Mouse (Mus musculus) G1E (cell line): Measurements from ENCODE around the gene H13. TPM values are rescaled to one million over a fixed set of nuclear protein-coding genes. Genes with fewer than 3 reads are reported as not detected.

Experiments
- ATAC-seq: 2 replicates; pipeline ENCODE4 v1.8.0; 2016; ENCODE audit warnings: mild to moderate bottlenecking; ENCODE audit not compliant: insufficient number of reproducible peaks, poor library complexity, low FRiP score, severe bottlenecking; ENCODE audit errors: extremely low read depth
- DNase-seq: peaks from one replicate; pipeline ENCODE4 v3.0.0; 2012; ENCODE audit warnings: low spot score
- H3K27me3 ChIP-seq: 2 replicates; pipeline ENCODE4 v1.6.1; 2012; ENCODE audit warnings: mild to moderate bottlenecking, low read length, inconsistent platforms; ENCODE audit not compliant: insufficient read depth
- H3K36me3 ChIP-seq: replicated peaks from 2 replicates; pipeline ENCODE3; 2012; ENCODE audit warnings: mild to moderate bottlenecking, inconsistent platforms
- H3K4me1 ChIP-seq: 2 replicates; pipeline ENCODE4 v1.6.1; 2012; ENCODE audit warnings: low read depth, low read length, inconsistent platforms, mixed read lengths; ENCODE audit not compliant: insufficient read depth
- H3K4me3 ChIP-seq: 2 replicates; pipeline ENCODE4 v1.5.1; 2012; ENCODE audit warnings: low read depth, mild to moderate bottlenecking, inconsistent platforms, low read length, moderate library complexity, mixed read lengths
- H3K9me3 ChIP-seq: replicated peaks from 2 replicates; pipeline ENCODE4 v1.6.1; 2012; ENCODE audit warnings: inconsistent platforms
- CTCF ChIP-seq: IDR thresholded peaks from 2 replicates; pipeline ENCODE4 v1.5.1; 2012; ENCODE audit warnings: low read depth, low read length, inconsistent platforms, mixed read lengths
- GATA1 ChIP-seq: IDR thresholded peaks from 2 replicates; pipeline ENCODE4 v1.6.1; 2012; ENCODE audit warnings: borderline replicate concordance, low read length, inconsistent platforms, mixed read lengths
- GATA2 ChIP-seq: IDR thresholded peaks from 2 replicates; pipeline ENCODE4 v1.6.1; 2012; ENCODE audit warnings: low read depth, low read length, inconsistent platforms, borderline replicate concordance
- POLR2AphosphoS5 ChIP-seq: IDR thresholded peaks from 2 replicates; pipeline ENCODE4 v1.6.1; 2012; ENCODE audit warnings: low read depth, low read length, inconsistent platforms; ENCODE audit not compliant: insufficient replicate concordance
- TAL1 ChIP-seq: conservative IDR thresholded peaks from 2 replicates; pipeline ENCODE4 v1.6.1; 2012; ENCODE audit warnings: low read depth, low read length, inconsistent platforms, mixed read lengths
- polyA plus RNA-seq: library from polyadenylated mRNA; stranded (reverse); fragments of >175 nt; gene quantifications from 2 replicates; pipeline ENCODE4 v1.2.3, GENCODE M21; 2012
- total RNA-seq, 2 experiments: library from RNA; stranded (forward) in 1 of 2; stranded (reverse) in 1 of 2; fragments of 200-1000 nt in 1 of 2; fragments of >200 nt in 1 of 2; fragmentation: Nextera tagmentation in 1 of 2; gene quantifications; 2 replicates each; pipeline ENCODE4 v1.2.3; 2014 to 2017

H13 gene
- 65.2 and 67.2 TPM in 2 replicates for total RNA-seq (2014; fragmentation: Nextera tagmentation)
- 43.2 and 50.6 TPM in 2 replicates for total RNA-seq (2017)
- polyA plus RNA-seq = 54.2 and 60.8 TPM in 2 replicates

- H3K4me1 ChIP-seq = peaks cover 45% of the 10 kb centered on the region
- ATAC-seq (peak; percentile 63), DNase-seq (peak; percentile 98)
- H3K4me3 ChIP-seq = peak within 1 kb of the TSS; percentile 96
- peaks cover 33% of the 10 kb centered on the region for H3K36me3 ChIP-seq
- H3K27me3 ChIP-seq = peaks cover 19% of the 10 kb centered on the region
- TF ChIP-seq TAL1 (no peak), CTCF (peak; percentile 88)
- H3K9me3 ChIP-seq = no peaks in the 10 kb centered on the region
Measured at GRCm38 (mm10) chr2:152669256-152669638, at the start of gene H13. TSS of gene H13 (plus strand) at chr2:152669461.

DNA sequence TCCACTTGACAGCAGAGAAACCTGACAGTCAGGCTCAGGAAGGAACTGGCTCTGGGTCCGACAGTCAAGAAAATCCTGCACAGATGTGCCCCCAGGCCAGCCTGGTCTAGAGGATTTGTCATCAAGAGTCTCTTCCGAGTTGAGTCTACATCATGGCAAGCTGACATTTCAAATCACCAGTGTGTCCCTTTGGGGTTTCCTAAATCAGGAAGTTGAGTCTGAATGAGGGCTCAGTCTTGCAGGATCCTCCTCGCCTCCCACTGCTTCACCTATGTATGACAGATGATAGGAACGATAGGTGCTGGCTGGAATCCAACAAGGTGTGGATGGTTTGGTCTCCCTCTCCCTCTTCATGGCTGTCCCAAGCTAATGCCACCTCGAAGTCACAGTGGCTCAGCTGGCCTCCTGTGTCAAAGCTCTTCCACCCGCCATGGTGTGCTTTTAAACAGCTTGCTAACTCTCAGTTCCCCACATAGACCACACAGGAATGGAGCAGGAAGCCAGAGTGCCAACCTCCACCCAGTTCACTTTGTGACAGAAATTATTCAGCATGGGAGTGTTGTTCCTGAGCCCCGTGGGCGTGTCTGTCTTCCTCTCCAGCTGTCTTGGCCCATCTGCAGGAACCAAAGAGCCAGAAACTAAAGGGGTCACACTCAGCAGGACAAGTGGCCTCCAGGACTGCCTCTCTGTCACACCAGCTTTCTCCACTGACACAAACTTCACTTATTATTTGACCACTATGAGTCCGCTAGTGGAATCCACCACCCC lies 48.7 kb upstream of the H13 start:
- Histone ChIP-seq H3K36me3 (no peaks in the 10 kb centered on the region), H3K9me3 (no peaks in the 10 kb centered on the region), H3K4me3 (no peak overlapping the region), H3K27me3 (peaks cover 10% of the 10 kb centered on the region), H3K4me1 (no peaks in the 10 kb centered on the region; the same call in 1 of the 2 replicates)
- ATAC-seq = no peak
- TF ChIP-seq TAL1 (no peak), POLR2AphosphoS5 (no peak), GATA1 (no peak), CTCF (no peak), GATA2 (no peak)
- DNase-seq = no peak

- Histone ChIP-seq H3K36me3 (no peaks in the 10 kb centered on the region), H3K4me1 (no peaks in the 10 kb centered on the region), H3K27me3 (peaks cover 13% of the 10 kb centered on the region), H3K9me3 (no peaks in the 10 kb centered on the region), H3K4me3 (no peak overlapping the region)
- no peak for TF ChIP-seq CTCF
- ATAC-seq = no peak
- DNase-seq = no peak
Measured at GRCm38 (mm10) chr2:152622151-152622550, 47.1 kb upstream of the H13 start.

GRCm38 (mm10) chr2:152622953-152623352 lies 46.3 kb upstream of the H13 start, which contains the start of gene Defb25:
TSS of gene Defb25 (minus strand) at chr2:152623053.
- H3K9me3 ChIP-seq = no peaks in the 10 kb centered on the region
- TF ChIP-seq GATA2 = no peak
- no peak for TF ChIP-seq GATA1
- no peak for TF ChIP-seq POLR2AphosphoS5
- TF ChIP-seq TAL1 = no peak
- no peak for TF ChIP-seq CTCF

DNA sequence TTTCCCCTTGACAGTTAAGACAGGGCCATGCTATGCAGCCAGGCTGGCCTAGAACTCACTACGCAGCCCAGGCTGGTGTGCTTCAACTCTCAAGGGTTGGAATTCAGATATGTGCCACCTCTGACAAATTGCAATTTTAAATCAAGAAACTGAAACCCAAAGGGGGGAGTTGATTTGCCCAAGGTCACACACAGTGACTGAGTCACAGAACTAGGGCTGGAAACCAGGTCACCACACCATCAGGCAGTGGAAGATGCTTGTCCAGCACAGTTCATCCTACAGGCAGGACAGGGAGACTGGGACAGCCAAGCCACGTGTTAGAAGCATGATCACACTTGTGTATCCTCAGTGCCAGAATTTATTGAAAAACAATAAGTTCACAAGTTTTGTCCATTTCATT lies 44.7 kb upstream of the H13 start:
- Histone ChIP-seq H3K4me1 (no peaks in the 10 kb centered on the region), H3K9me3 (no peaks in the 10 kb centered on the region), H3K36me3 (no peaks in the 10 kb centered on the region), H3K27me3 (peaks cover 18% of the 10 kb centered on the region), H3K4me3 (no peak overlapping the region)
- TF ChIP-seq GATA1 = no peak
- no peak for TF ChIP-seq CTCF
- TF ChIP-seq POLR2AphosphoS5 = no peak
- TF ChIP-seq GATA2 = no peak
- TF ChIP-seq TAL1 = no peak
- ATAC-seq (no peak), DNase-seq (no peak)

More at GRCm38 (mm10) chr2:152622953-152623352, 46.3 kb upstream of the H13 start, which contains the start of gene Defb25:
- DNase-seq (no peak), ATAC-seq (no peak)
- Histone ChIP-seq H3K4me1 (no peaks in the 10 kb centered on the region), H3K4me3 (no peak within 1 kb of the TSS), H3K27me3 (peaks cover 17% of the 10 kb centered on the region), H3K36me3 (no peaks in the 10 kb centered on the region)

- no peak for TF ChIP-seq TAL1
- no peak for TF ChIP-seq CTCF
- no peak for TF ChIP-seq POLR2AphosphoS5
- TF ChIP-seq GATA1 = no peak
- TF ChIP-seq GATA2 = no peak
- H3K36me3 ChIP-seq = no peaks in the 10 kb centered on the region
- no peaks in the 10 kb centered on the region for H3K9me3 ChIP-seq
- no peak overlapping the region for H3K4me3 ChIP-seq
- ATAC-seq (no peak), DNase-seq (no peak)
- H3K27me3 ChIP-seq = peaks cover 15% of the 10 kb centered on the region
- no peaks in the 10 kb centered on the region for H3K4me1 ChIP-seq
Measured at GRCm38 (mm10) chr2:152625256-152625655, 44.0 kb upstream of the H13 start.
